Mouse (Mus musculus): Measurements from ENCODE around the gene Rin2.

GRCm38 (mm10) chr2:145676936-145677335 lies 1.9 kb downstream of the Rin2 start:
- no peak for TF ChIP-seq CTCF (IDR thresholded peaks at IDR 0.05; ENCODE audit: extremely low read depth, insufficient read length, insufficient replicate concordance, low read depth, low read length)
- TF ChIP-seq POLR2A (IDR thresholded peaks at IDR 0.05; ENCODE audit: low read depth, low read length) = no peak

All from small intestine, adult 2 months (tissue).